Mouse (Mus musculus) testis, postnatal 14 days (tissue): ENCODE data around the gene Ubr7.

ENCODE experiments used
- DNase-seq: peaks from one replicate; pipeline ENCODE4 v3.0.0; 2021; ENCODE audit warnings: low spot score

Gene Ubr7

GRCm38 (mm10) chr12:102757689-102758402, at the start of gene Ubr7, which contains the start of the genes Gm28051 and Gon7:
Gene Ubr7 (plus strand): TSS chr12:102757967.
Gene Gm28051 (minus strand): TSS chr12:102757765.
Gene Gon7 (minus strand): TSS chr12:102757803.
- DNase-seq, result peak; percentile 97

- no peak for DNase-seq
These were observed 49.5 kb upstream of the Ubr7 start for GRCm38 (mm10) chr12:102708220-102708619.

GRCm38 (mm10) chr12:102709896-102710295, 47.9 kb upstream of the Ubr7 start:
- DNase-seq, result no peak

GRCm38 (mm10) chr12:102710851-102711375, 46.9 kb upstream of the Ubr7 start:
- DNase-seq, result no peak

- DNase-seq, result no peak
These were observed 44.5 kb upstream of the Ubr7 start for GRCm38 (mm10) chr12:102713153-102713865.

GRCm38 (mm10) chr12:102714116-102714515, 43.7 kb upstream of the Ubr7 start:
- no peak for DNase-seq

GRCm38 (mm10) chr12:102714654-102715395, 42.9 kb upstream of the Ubr7 start:
- no peak for DNase-seq

GRCm38 (mm10) chr12:102719552-102720315, 38.0 kb upstream of the Ubr7 start:
- DNase-seq, result no peak

GRCm38 (mm10) chr12:102722451-102722850, 35.3 kb upstream of the Ubr7 start:
- no peak for DNase-seq

- DNase-seq, result no peak
These were observed 34.8 kb upstream of the Ubr7 start for GRCm38 (mm10) chr12:102722966-102723365.

GRCm38 (mm10) chr12:102723861-102724260, 33.9 kb upstream of the Ubr7 start:
- no peak for DNase-seq

GRCm38 (mm10) chr12:102725146-102725545, 32.6 kb upstream of the Ubr7 start:
- no peak for DNase-seq

- no peak for DNase-seq
These were observed 32.0 kb upstream of the Ubr7 start for GRCm38 (mm10) chr12:102725761-102726175.

GRCm38 (mm10) chr12:102729855-102730797, 27.6 kb upstream of the Ubr7 start:
- DNase-seq, result peak; percentile 79

- DNase-seq, result no peak
These were observed 26.8 kb upstream of the Ubr7 start for GRCm38 (mm10) chr12:102730798-102731619.

- peak; percentile 50 for DNase-seq
These were observed 24.4 kb upstream of the Ubr7 start for GRCm38 (mm10) chr12:102733381-102733780.

GRCm38 (mm10) chr12:102739096-102739495, 18.7 kb upstream of the Ubr7 start:
- DNase-seq, result no peak

GRCm38 (mm10) chr12:102740285-102740684, 17.5 kb upstream of the Ubr7 start:
- DNase-seq, result no peak

GRCm38 (mm10) chr12:102742056-102742455, 15.7 kb upstream of the Ubr7 start:
- no peak for DNase-seq
